Mouse (Mus musculus) megakaryocyte, embryonic 14.5 days (primary cell): ENCODE data around the gene Gm6588.

Experiments used
- FLI1 ChIP-seq: IDR thresholded peaks from 2 replicates; pipeline ENCODE4 v1.6.1; 2012; ENCODE audit warnings: low read length, inconsistent platforms, mixed read lengths
- GATA1 ChIP-seq: IDR thresholded peaks from 3 replicates; pipeline ENCODE4 v1.6.1; 2012; ENCODE audit warnings: mixed read lengths, low read length, inconsistent platforms, borderline replicate concordance

- TF ChIP-seq GATA1 (no peak), FLI1 (no peak)
These were observed 31.2 kb upstream of the Gm6588 start for GRCm38 (mm10) chr5:112418023-112418422.
